Mouse (Mus musculus) frontal cortex, adult (tissue): ENCODE data around the gene Phospho1.

ENCODE experiments used
- ATAC-seq: cut with Nextera tagmentation; 2 replicates; pipeline ENCODE4 v1.9.2; 2017; ENCODE audit warnings: mild to moderate bottlenecking, moderate library complexity, mixed read lengths; ENCODE audit not compliant: low TSS enrichment

Phospho1 gene

GRCm38 (mm10) chr11:95812224-95812623 is 12.1 kb upstream of the Phospho1 start:
- ATAC-seq, result peak; percentile 23; the same call in 1 of the 2 replicates

- no peak for ATAC-seq
Observed at GRCm38 (mm10) chr11:95814101-95814500, 10.2 kb upstream of the Phospho1 start.

DNA sequence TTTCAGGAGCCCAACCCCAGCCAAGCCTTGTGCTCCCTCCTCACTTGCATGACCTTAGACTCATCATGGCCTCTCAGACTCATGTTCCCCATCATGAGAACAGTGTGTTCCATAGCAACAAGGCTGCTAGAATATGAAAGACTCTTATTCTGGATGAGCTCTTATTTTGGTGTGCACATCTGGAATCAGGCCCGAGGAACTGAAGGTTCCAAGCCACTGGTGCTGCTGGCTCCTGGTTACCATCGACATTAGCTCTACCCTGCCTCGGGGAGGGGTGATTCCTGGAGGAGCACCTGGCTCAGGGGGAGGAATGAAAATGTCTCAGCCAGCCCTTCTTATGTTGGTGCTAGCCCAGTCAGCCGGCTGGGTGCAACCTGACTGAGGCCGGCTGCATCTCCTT is 9.4 kb upstream of the Phospho1 start:
- ATAC-seq, result no peak

DNA sequence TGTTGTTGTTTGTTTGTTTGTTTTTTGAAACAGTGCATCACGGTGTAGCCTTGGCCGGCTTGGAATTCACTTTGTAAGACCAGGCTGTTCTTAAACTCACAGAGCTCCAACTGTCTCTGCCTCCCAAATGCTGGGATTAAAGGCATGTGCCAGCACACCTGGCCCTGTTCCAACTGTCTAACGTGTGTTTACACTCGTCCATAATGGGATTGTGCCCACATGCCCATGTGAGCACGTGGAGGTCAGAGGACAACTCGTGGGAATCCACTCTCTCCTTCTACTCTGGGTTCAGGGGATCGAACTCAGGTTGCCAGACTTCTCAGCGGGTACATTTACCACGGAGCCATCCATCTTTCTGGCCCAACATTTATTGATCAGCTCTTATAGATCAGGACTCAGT is 8.9 kb upstream of the Phospho1 start:
- ATAC-seq, result no peak

GRCm38 (mm10) chr11:95819138-95819537 is 5.2 kb upstream of the Phospho1 start:
- ATAC-seq, result no peak

DNA sequence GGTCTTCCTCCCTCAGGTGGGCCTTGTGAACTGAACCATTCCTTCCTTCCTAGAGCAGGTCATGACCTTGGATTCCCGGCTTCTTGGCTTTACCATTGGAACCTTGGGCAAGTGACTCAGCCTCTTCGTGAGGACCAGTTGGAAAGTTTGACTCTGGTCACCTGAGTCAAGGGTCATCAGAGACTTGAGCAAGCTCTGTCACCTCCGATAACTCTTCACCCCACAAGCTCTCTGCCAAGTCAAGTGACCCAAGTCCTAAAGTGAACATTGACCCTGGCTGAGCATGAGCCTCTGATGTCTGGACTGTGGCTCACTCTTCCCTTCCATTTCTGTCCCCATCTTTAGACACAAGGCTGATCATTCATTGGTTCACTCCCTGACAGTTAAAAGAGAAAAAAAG is 2.8 kb upstream of the Phospho1 start:
- ATAC-seq, result no peak

- ATAC-seq, result no peak
Observed at GRCm38 (mm10) chr11:95822437-95822836, 1.9 kb upstream of the Phospho1 start.

DNA sequence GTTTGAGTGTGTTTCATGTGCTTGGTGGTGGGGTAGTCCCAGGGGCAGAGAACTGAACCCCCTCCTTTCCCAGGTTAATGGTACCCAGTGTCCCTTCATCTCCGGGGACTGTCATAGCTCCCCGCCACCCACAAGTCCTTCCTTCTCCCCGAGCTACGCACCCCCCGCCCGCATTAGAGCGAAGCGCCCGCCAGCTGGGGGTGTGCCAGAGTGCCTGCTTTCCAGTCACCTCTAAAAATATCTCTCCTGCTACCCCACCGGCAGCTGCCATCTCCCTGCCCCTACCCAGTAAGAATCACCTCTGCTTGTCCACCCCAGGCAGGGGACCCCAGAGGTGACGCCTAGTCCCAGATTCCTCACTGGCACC is 561 bp downstream of the Phospho1 start:
- ATAC-seq, result peak; percentile 31

DNA sequence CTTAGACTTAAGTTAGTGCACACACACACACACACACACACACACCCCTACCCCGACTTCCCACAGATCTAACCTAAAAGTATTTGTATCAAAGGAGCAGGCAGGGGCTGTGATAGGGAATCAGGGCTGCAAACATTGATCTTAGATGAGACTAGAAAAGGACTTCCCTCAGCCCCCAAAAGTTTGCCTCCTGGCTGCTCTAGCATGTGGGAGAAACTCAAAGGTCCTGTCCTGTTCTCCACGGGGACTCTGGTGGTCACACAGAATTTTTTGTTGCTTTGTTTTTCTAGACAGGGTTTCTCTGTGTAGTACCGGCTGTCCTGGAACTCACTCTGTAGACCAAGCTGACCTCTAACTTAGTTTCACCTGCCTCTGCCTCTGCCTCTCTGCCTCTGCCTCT is 1.3 kb downstream of the Phospho1 start:
- no peak for ATAC-seq

GRCm38 (mm10) chr11:95826317-95827167 is 2.2 kb downstream of the Phospho1 start:
- ATAC-seq, result no peak

DNA sequence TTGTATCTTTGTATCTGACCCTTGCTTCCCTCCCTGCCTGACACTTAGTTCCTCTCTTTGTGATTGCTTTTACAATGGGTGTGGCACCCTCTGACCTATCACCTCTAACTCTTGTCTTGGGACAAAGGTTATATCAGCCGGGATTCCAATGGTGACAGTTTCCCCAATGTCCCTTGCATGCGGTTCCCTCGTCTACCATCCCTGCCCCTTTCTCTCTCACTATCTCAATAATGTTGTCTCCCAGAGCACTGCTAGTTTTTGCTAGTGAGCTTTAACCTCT is 2.8 kb downstream of the Phospho1 start:
- no peak for ATAC-seq

DNA sequence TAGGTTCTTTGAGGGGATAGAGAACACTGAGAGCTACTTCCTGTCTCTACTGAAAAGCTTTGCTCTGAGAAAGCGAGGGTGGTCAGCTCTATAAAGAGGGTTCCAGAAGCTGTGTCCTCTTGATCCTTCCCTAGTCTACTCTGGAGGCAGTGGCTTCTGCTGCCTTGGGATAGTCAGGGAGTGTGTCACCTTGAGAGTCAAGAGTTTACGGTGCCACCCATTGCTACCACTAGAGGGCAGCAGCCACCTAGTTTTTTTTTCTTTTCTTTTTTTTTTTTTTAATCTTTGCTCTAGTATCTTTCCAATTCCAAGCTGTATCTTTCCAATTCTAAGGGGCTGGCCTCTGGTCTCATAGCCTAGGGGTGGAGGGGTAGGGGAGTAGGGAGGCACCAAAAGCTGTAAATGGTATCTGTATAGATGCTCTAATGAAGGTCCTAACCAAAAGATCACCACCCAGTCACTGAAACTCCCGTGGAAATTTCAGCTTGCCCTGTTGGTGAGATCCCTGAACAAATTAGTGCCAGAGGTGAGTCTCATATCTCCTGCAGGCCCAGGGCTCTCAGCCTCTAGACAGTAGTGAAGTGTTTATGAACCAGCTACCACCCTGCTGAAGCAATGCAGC is 3.3 kb downstream of the Phospho1 start:
- ATAC-seq, result no peak

GRCm38 (mm10) chr11:95828181-95828964 is 4.1 kb downstream of the Phospho1 start:
- no peak for ATAC-seq

- ATAC-seq, result no peak
Observed at GRCm38 (mm10) chr11:95829526-95830050, 5.3 kb downstream of the Phospho1 start.

DNA sequence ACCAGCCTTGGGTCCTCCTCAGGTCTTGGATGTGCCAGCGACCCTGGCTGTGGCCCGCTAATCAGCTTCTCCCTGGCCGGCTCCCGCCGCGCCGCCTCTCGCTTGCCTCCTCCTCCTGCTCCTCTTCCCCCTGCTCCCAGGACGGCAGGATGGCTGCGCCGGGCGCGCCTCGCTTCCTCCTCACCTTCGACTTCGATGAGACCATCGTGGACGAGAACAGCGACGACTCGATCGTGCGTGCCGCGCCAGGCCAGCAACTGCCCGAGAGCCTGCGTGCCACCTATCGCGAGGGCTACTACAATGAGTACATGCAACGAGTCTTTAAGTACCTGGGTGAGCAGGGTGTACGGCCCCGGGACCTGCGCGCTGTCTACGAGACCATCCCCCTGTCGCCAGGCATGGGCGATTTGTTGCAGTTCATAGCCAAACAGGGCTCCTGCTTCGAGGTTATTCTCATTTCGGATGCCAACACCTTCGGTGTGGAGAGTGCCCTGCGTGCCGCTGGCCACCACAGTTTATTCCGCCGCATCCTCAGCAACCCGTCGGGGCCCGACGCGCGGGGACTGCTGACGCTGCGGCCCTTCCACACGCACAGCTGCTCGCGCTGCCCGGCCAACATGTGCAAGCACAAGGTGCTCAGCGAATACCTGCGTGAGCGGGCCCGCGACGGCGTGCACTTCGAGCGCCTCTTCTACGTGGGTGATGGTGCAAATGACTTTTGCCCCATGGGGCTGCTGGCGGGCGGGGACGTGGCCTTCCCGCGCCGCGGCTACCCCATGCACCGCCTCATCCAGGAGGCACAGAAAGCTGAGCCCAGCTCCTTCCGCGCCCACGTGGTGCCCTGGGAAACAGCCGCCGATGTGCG is 6.3 kb downstream of the Phospho1 start:
- ATAC-seq, result no peak

- ATAC-seq, result no peak
Observed at GRCm38 (mm10) chr11:95831276-95831619, 6.9 kb downstream of the Phospho1 start.

DNA sequence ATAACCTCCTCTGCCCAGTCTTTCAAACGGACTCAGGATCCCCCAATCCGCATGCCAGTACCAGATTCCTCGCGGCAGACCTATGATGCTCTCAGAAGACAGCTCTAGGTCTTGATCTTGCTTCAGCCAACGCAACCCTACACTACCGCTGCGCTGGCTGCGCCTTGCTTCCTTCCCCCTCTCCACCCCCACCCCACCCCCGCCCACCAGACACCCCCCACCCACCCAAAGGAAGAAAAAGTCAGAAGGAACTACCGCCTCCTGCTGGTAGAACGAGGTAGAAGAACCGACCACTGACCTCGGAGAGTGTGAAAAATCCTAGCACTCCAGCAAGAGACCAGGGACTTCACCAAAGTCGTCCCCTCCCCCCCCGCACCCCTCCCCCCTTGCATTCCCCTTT is 7.3 kb downstream of the Phospho1 start:
- ATAC-seq, result no peak

GRCm38 (mm10) chr11:95832129-95833005 is 8.1 kb downstream of the Phospho1 start:
- no peak for ATAC-seq

- ATAC-seq, result no peak
Observed at GRCm38 (mm10) chr11:95833006-95833570, 8.8 kb downstream of the Phospho1 start.

- peak; percentile 18; the same call in 1 of the 2 replicates for ATAC-seq
Observed at GRCm38 (mm10) chr11:95833631-95834142, 9.4 kb downstream of the Phospho1 start.
